26 mouse cellular contexts compared by ENCODE assay signal in genomic region chr1:146185444-146185843, GRCm38 (mm10).
"Had no signal": no experiment of that assay in that cellular context is flagged by ENCODE, and none has a peak within 500 bp of the region (broad histone marks: within the 10 kb centered on the region; RNA-seq: fewer than 3 reads in every experiment).

No protein-coding gene starts in this region.

- H3K27me3 ChIP-seq: heart, embryonic 12.5 days; hindbrain, embryonic 12.5 days; intestine, embryonic 15.5 days; limb, embryonic 12.5 days had no signal

- H3K9ac ChIP-seq: heart, embryonic 12.5 days; hindbrain, embryonic 12.5 days; hindbrain, embryonic 14.5 days; intestine, embryonic 15.5 days; limb, embryonic 12.5 days had no signal

- H3K4me3 ChIP-seq: gastrocnemius, adult 2 months; heart, embryonic 10.5 days; heart, embryonic 12.5 days; hindbrain, embryonic 10.5 days; hindbrain, embryonic 12.5 days; intestine, embryonic 15.5 days; layer of hippocampus, adult 2 months; left cerebral cortex, adult 2 months; limb, embryonic 10.5 days; limb, embryonic 12.5 days had no signal

- DNase-seq: gastrocnemius, adult 2 months; gastrocnemius, postnatal 10 days; gastrocnemius, postnatal 25 days; heart, adult 18-20 months; heart, postnatal 10 days; heart, postnatal 4 days; kidney, adult 18-20 months; kidney, adult 8-10 months; kidney, postnatal 10 days; kidney, postnatal 25 days; kidney, postnatal 4 days; liver had no signal

- H3K4me1 ChIP-seq: heart, embryonic 10.5 days; heart, embryonic 12.5 days; hindbrain, embryonic 10.5 days; hindbrain, embryonic 12.5 days; intestine, embryonic 15.5 days; limb, embryonic 10.5 days; limb, embryonic 12.5 days had no signal

- H3K4me2 ChIP-seq: heart, embryonic 12.5 days; hindbrain, embryonic 12.5 days; hindbrain, embryonic 14.5 days; intestine, embryonic 15.5 days; limb, embryonic 12.5 days; liver, embryonic 11.5 days had no signal

- H3K36me3 ChIP-seq: heart, embryonic 10.5 days; heart, embryonic 12.5 days; hindbrain, embryonic 10.5 days; hindbrain, embryonic 12.5 days; intestine, embryonic 15.5 days; limb, embryonic 10.5 days; limb, embryonic 12.5 days had no signal

- H3K9me3 ChIP-seq: heart, embryonic 10.5 days; heart, embryonic 12.5 days; hindbrain, embryonic 10.5 days; hindbrain, embryonic 12.5 days; intestine, embryonic 15.5 days; limb, embryonic 10.5 days; limb, embryonic 12.5 days had no signal

- ATAC-seq: hindbrain, embryonic 16.5 days; inflammation-experienced regulatory T-cells, adult 6 months; intestine, embryonic 15.5 days; intestine, postnatal 0 days had no signal

- H3K27ac ChIP-seq: gastrocnemius, adult 2 months; heart, embryonic 10.5 days; hindbrain, embryonic 10.5 days; hindbrain, embryonic 12.5 days; hindbrain, embryonic 14.5 days; intestine, embryonic 15.5 days; layer of hippocampus, adult 2 months; left cerebral cortex, adult 2 months; limb, embryonic 10.5 days; limb, embryonic 12.5 days had no signal
